In genomic region chr6:126755729-126756411, GRCm38 (mm10) we compare ENCODE assay signal across 13 mouse cellular contexts. TPM values are rescaled to one million over a fixed set of nuclear protein-coding genes. Genes with fewer than 3 reads are reported as not detected.
DNase-seq lines count a peak whose midpoint lies in the region; ATAC-seq lines count a peak whose summit lies in the region.
"Had no signal": no experiment of that assay in that cellular context is flagged by ENCODE, and none has a peak within 500 bp of the region (broad histone marks: within the 10 kb centered on the region; RNA-seq: fewer than 3 reads in every experiment).

No protein-coding gene starts in this region.

- peak; percentile 62 for DNase-seq in hindbrain, embryonic 10.5 days (ENCODE audit: low spot score)
- no peak for DNase-seq in hindbrain, embryonic 14.5 days (ENCODE audit: low spot score)
- DNase-seq in midbrain, embryonic 11.5 days (ENCODE audit: low spot score, missing footprints), result no peak
- DNase-seq in embryonic facial prominence, embryonic 14.5 days (ENCODE audit: low spot score), result peak; percentile 86
- DNase-seq in layer of hippocampus, adult 18-20 months (ENCODE audit: low spot score in 2 of 2), result no peak
- no peak for DNase-seq in thymus, postnatal 4 days
- DNase-seq: cerebellum, postnatal 10 days; heart, adult 2 months had no signal

- H3K36me3 ChIP-seq in hindbrain, embryonic 10.5 days, result no peaks in the 10 kb centered on the region
- H3K36me3 ChIP-seq in hindbrain, embryonic 14.5 days (replicated peaks; ENCODE audit: control insufficient read depth, insufficient read depth), result no peaks in the 10 kb centered on the region
- H3K36me3 ChIP-seq in midbrain, embryonic 11.5 days (ENCODE audit: control insufficient read depth, insufficient read depth, low read length), result no peaks in the 10 kb centered on the region
- no peaks in the 10 kb centered on the region for H3K36me3 ChIP-seq in midbrain, embryonic 15.5 days (replicated peaks)
- no peaks in the 10 kb centered on the region for H3K36me3 ChIP-seq in embryonic facial prominence, embryonic 14.5 days (ENCODE audit: control insufficient read depth, insufficient read depth, low read length)
- H3K36me3 ChIP-seq in stomach, embryonic 14.5 days (ENCODE audit: control insufficient read depth, insufficient read depth, low read length), result no peaks in the 10 kb centered on the region

- H3K9ac ChIP-seq in hindbrain, embryonic 14.5 days, result no peak overlapping the region
- H3K9ac ChIP-seq in midbrain, embryonic 11.5 days (ENCODE audit: low read length), result 0 out of 2 replicates have a peak overlapping the region, but pooled peaks have one; percentile 38
- H3K9ac ChIP-seq in midbrain, embryonic 15.5 days, result no peak overlapping the region
- H3K9ac ChIP-seq in embryonic facial prominence, embryonic 14.5 days (ENCODE audit: low read depth, low read length), result no peak overlapping the region
- no peak overlapping the region for H3K9ac ChIP-seq in stomach, embryonic 14.5 days (replicated peaks; ENCODE audit: low read depth, low read length)

- no peaks in the 10 kb centered on the region for H3K9me3 ChIP-seq in hindbrain, embryonic 10.5 days
- H3K9me3 ChIP-seq in hindbrain, embryonic 14.5 days (ENCODE audit: control insufficient read depth, low read length), result no peaks in the 10 kb centered on the region
- no peaks in the 10 kb centered on the region for H3K9me3 ChIP-seq in midbrain, embryonic 11.5 days (ENCODE audit: control insufficient read depth, low read length)
- no peaks in the 10 kb centered on the region for H3K9me3 ChIP-seq in midbrain, embryonic 15.5 days
- no peaks in the 10 kb centered on the region for H3K9me3 ChIP-seq in embryonic facial prominence, embryonic 14.5 days (ENCODE audit: control insufficient read depth, low read length)
- no peaks in the 10 kb centered on the region for H3K9me3 ChIP-seq in stomach, embryonic 14.5 days (ENCODE audit: control insufficient read depth, low read depth, low read length)

- ATAC-seq in hindbrain, embryonic 14.5 days (ENCODE audit: low FRiP score), result no peak
- ATAC-seq in midbrain, embryonic 11.5 days (ENCODE audit: low FRiP score), result no peak
- ATAC-seq in midbrain, embryonic 15.5 days (replicated peaks), result no peak
- ATAC-seq in embryonic facial prominence, embryonic 14.5 days (ENCODE audit: low read depth), result peak; percentile 80
- peak; percentile 53; the same call in 1 of the 2 replicates for ATAC-seq in stomach, embryonic 14.5 days (ENCODE audit: insufficient number of reproducible peaks, insufficient read depth, low FRiP score, low read depth)
- ATAC-seq: CD4-positive, CD25-positive, alpha-beta regulatory T cell, adult 4 months; forebrain, embryonic 14.5 days; midbrain, embryonic 16.5 days had no signal

- H3K27me3 ChIP-seq in hindbrain, embryonic 10.5 days (ENCODE audit: insufficient read depth, poor library complexity, severe bottlenecking), result no peaks in the 10 kb centered on the region
- no peaks in the 10 kb centered on the region for H3K27me3 ChIP-seq in hindbrain, embryonic 14.5 days (ENCODE audit: control insufficient read depth, insufficient read depth, low read length)
- H3K27me3 ChIP-seq in midbrain, embryonic 11.5 days (ENCODE audit: control insufficient read depth, insufficient read depth, low read length), result no peaks in the 10 kb centered on the region
- no peaks in the 10 kb centered on the region for H3K27me3 ChIP-seq in midbrain, embryonic 15.5 days (replicated peaks)
- no peaks in the 10 kb centered on the region for H3K27me3 ChIP-seq in embryonic facial prominence, embryonic 14.5 days (replicated peaks; ENCODE audit: control insufficient read depth, insufficient read depth, low read length)
- H3K27me3 ChIP-seq in stomach, embryonic 14.5 days (ENCODE audit: control insufficient read depth, insufficient read depth, low read length), result no peaks in the 10 kb centered on the region

- 31% methylated on average over 8 of the region's 8 CpGs for WGBS in hindbrain, embryonic 10.5 days
- WGBS in hindbrain, embryonic 14.5 days, result 42% methylated on average over 8 of the region's 8 CpGs
- WGBS in midbrain, embryonic 11.5 days, result 41% methylated on average over 8 of the region's 8 CpGs
- WGBS in midbrain, embryonic 15.5 days, result 47% methylated on average over 8 of the region's 8 CpGs
- WGBS in embryonic facial prominence, embryonic 14.5 days, result 9% methylated on average over 8 of the region's 8 CpGs
- WGBS in stomach, embryonic 14.5 days, result 16% methylated on average over 8 of the region's 8 CpGs

- peaks cover 27% of the 10 kb centered on the region for H3K4me1 ChIP-seq in hindbrain, embryonic 10.5 days (replicated peaks)
- H3K4me1 ChIP-seq in hindbrain, embryonic 14.5 days (replicated peaks; ENCODE audit: control insufficient read depth, insufficient read depth, low read length), result peaks cover 13% of the 10 kb centered on the region
- H3K4me1 ChIP-seq in midbrain, embryonic 11.5 days (ENCODE audit: control insufficient read depth, insufficient read depth, low read length), result no peaks in the 10 kb centered on the region; the same call in 1 of the 2 replicates
- H3K4me1 ChIP-seq in midbrain, embryonic 15.5 days, result peaks cover 11% of the 10 kb centered on the region
- peaks cover 7% of the 10 kb centered on the region for H3K4me1 ChIP-seq in embryonic facial prominence, embryonic 14.5 days (ENCODE audit: control insufficient read depth, insufficient read depth, low read length)
- H3K4me1 ChIP-seq in stomach, embryonic 14.5 days (ENCODE audit: control insufficient read depth, insufficient read depth, low read length), result no peaks in the 10 kb centered on the region

- H3K4me2 ChIP-seq in hindbrain, embryonic 14.5 days (replicated peaks), result no peak overlapping the region
- H3K4me2 ChIP-seq in midbrain, embryonic 11.5 days, result no peak overlapping the region
- H3K4me2 ChIP-seq in midbrain, embryonic 15.5 days, result no peak overlapping the region
- peak overlapping the region; percentile 25 for H3K4me2 ChIP-seq in embryonic facial prominence, embryonic 14.5 days (ENCODE audit: low read depth, low read length)
- 0 out of 2 replicates have a peak overlapping the region, but pooled peaks have one; percentile 7 for H3K4me2 ChIP-seq in stomach, embryonic 14.5 days (replicated peaks; ENCODE audit: low read depth, low read length)

- no peak overlapping the region for H3K4me3 ChIP-seq in hindbrain, embryonic 10.5 days
- no peak overlapping the region for H3K4me3 ChIP-seq in hindbrain, embryonic 14.5 days (replicated peaks; ENCODE audit: low read length)
- H3K4me3 ChIP-seq in midbrain, embryonic 11.5 days (ENCODE audit: low read depth, low read length), result no peak overlapping the region
- no peak overlapping the region for H3K4me3 ChIP-seq in midbrain, embryonic 15.5 days
- H3K4me3 ChIP-seq in embryonic facial prominence, embryonic 14.5 days (ENCODE audit: low read depth, low read length), result no peak overlapping the region
- H3K4me3 ChIP-seq in stomach, embryonic 14.5 days (ENCODE audit: low read depth, low read length), result no peak overlapping the region
- H3K4me3 ChIP-seq: heart, adult 2 months had no signal

- H3K27ac ChIP-seq in hindbrain, embryonic 10.5 days, result peak overlapping the region; percentile 72
- no peak overlapping the region for H3K27ac ChIP-seq in hindbrain, embryonic 14.5 days
- H3K27ac ChIP-seq in midbrain, embryonic 11.5 days (ENCODE audit: low read depth, low read length), result no peak overlapping the region
- no peak overlapping the region for H3K27ac ChIP-seq in midbrain, embryonic 15.5 days
- peak overlapping the region; percentile 30; the same call in 1 of the 2 replicates for H3K27ac ChIP-seq in embryonic facial prominence, embryonic 14.5 days (replicated peaks; ENCODE audit: low read depth, low read length)
- no peak overlapping the region for H3K27ac ChIP-seq in stomach, embryonic 14.5 days (ENCODE audit: low read length)
- H3K27ac ChIP-seq: heart, adult 2 months had no signal

RNA-seq across cellular contexts. Expression of gene Kcna6, which starts 15.4 kb away (rescaled TPM):
- polyA plus RNA-seq in hindbrain, embryonic 10.5 days (2016; fragmentation: Nextera tagmentation; extraction: Ambion mirVana), result 5.7 and 6.7 TPM in 2 replicates
- polyA plus RNA-seq in hindbrain, embryonic 14.5 days (2014; fragmentation: Nextera tagmentation; extraction: Ambion mirVana), result 18.5 and 22.9 TPM in 2 replicates
- polyA plus RNA-seq in midbrain, embryonic 11.5 days (2014; fragmentation: Nextera tagmentation; extraction: Ambion mirVana), result 4.0 and 4.1 TPM in 2 replicates
- 17.8 and 20.4 TPM in 2 replicates for polyA plus RNA-seq in midbrain, embryonic 15.5 days (2015; fragmentation: Nextera tagmentation; extraction: Ambion mirVana)
- polyA plus RNA-seq in embryonic facial prominence, embryonic 14.5 days (2014; fragmentation: Nextera tagmentation; extraction: Ambion mirVana), result 9.4 and 9.9 TPM in 2 replicates
- 3.6 and 5.1 TPM in 2 replicates for polyA plus RNA-seq in stomach, embryonic 14.5 days (2014; fragmentation: Nextera tagmentation; extraction: Ambion mirVana)
- total RNA-seq in layer of hippocampus, adult 18-20 months (2021), result 10 to 100 TPM; 47.2 to 54.8 TPM
- polyA plus RNA-seq: CD4-positive, CD25-positive, alpha-beta regulatory T cell, adult 4 months had no signal

Comparison
In these comparisons a context has a peak if more than half of its experiments do, and no peak if none do; other contexts are left out.
1. DNase-seq: peak in hindbrain, embryonic 10.5 days (single experiment) and embryonic facial prominence, embryonic 14.5 days (single experiment); none in hindbrain, embryonic 14.5 days (single experiment), midbrain, embryonic 11.5 days (single experiment), layer of hippocampus, adult 18-20 months (0 of 2) and thymus, postnatal 4 days (single experiment).
2. H3K27ac ChIP-seq: peak in hindbrain, embryonic 10.5 days (single experiment) and embryonic facial prominence, embryonic 14.5 days (single experiment); none in hindbrain, embryonic 14.5 days (single experiment), midbrain, embryonic 11.5 days (single experiment), midbrain, embryonic 15.5 days (single experiment) and stomach, embryonic 14.5 days (single experiment).
3. ATAC-seq: peak in embryonic facial prominence, embryonic 14.5 days (single experiment) and stomach, embryonic 14.5 days (single experiment); none in hindbrain, embryonic 14.5 days (single experiment), midbrain, embryonic 11.5 days (single experiment) and midbrain, embryonic 15.5 days (single experiment).
4. H3K4me2 ChIP-seq: peak in embryonic facial prominence, embryonic 14.5 days (single experiment) and stomach, embryonic 14.5 days (single experiment); none in hindbrain, embryonic 14.5 days (single experiment), midbrain, embryonic 11.5 days (single experiment) and midbrain, embryonic 15.5 days (single experiment).